Mouse (Mus musculus) v-Abl transformed pro-B cells (cell line): ENCODE measurements around the gene 1700001C02Rik.

Source experiments
- in situ Hi-C, 2 experiments: fragments of 400-800 bp; cut with MboI; formaldehyde crosslinking; loops; one replicate each; pipeline ENCODE4 v1.15.1; 2025; ENCODE audit not compliant: unreplicated experiment in 2 of 2

The 1700001C02Rik gene

GRCm38 (mm10) chr5:30490845-30491244, 25.0 kb downstream of the 1700001C02Rik start:
- in situ Hi-C loops: loop anchor here in 1 of 2 experiments (25.0 kb wide), 1 partner anchor 1104 kb away; the partner anchor contains the start of gene Lmbr1

DNA sequence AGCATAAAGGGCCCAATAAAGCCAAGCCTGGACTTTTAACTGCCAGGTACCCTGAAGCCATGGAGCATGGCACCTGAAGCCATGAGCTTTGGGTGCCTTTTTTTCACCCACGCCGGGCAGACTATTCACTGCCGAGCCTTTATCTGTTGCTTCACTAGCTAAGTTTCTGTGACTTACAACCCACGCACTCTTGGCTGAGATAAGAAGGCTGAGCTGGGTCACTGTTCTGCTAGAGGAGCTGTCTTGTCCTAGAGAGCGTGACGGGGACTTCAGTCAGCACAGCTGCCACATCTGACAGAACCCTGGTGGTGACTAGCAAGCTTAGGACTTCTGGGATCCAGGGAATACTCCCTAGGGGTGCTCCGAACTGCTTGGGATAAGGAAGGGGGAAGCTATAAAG, 27.9 kb downstream of the 1700001C02Rik start:
- in situ Hi-C loops: loop anchor here in 1 of 2 experiments (25.0 kb wide), 1 partner anchor 1106 kb away; the partner anchor contains the start of gene Lmbr1

DNA sequence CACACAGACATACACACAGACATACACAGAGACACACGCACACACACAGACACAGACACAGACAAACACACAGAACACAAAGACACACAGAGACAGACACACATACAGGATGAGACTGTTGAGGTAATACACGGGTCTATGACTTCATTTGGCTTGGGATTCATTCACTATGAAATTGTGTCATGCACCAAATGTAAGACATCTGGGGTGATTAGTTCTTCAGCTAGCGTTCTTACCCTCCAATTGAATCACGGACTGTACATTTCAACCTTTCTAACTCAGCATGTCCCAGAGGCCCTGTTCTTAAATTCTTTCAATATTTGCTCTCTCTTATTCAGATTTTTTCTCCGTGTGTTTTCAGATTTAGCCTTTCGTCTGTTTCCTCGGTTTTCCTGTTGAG, 28.8 kb downstream of the 1700001C02Rik start:
- in situ Hi-C loops: loop anchor here in 1 of 2 experiments (25.0 kb wide), 1 partner anchor 1107 kb away; the partner anchor contains the start of gene Lmbr1

DNA sequence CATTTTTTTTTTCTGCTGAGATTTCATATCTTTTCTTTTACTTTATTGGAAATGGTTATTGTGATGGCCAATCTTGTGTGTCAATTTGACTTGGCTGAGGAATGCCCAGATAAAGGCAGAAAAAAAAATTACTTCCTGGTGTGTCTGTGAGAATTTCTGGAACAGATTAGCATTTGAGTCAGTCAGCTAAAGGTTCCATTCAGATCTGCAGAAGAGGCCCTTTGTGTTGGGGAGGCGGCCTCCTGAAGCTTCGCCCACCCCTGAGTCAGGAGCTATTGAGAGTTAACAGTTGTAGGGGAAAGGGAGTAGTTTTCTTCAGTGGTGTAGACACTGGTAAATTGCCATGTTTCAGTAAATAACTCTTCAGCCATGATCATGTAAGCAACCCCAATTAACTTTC, 29.4 kb downstream of the 1700001C02Rik start:
- in situ Hi-C loops: loop anchor here in 1 of 2 experiments (25.0 kb wide), 1 partner anchor 1108 kb away; the partner anchor contains the start of gene Lmbr1

- in situ Hi-C loops: loop anchor here in 1 of 2 experiments (25.0 kb wide), 1 partner anchor 1110 kb away; the partner anchor contains the start of gene Lmbr1
Observed at GRCm38 (mm10) chr5:30496821-30497220, 31.0 kb downstream of the 1700001C02Rik start.

GRCm38 (mm10) chr5:30497299-30497698, 31.5 kb downstream of the 1700001C02Rik start:
- in situ Hi-C loops: loop anchor here in 1 of 2 experiments (25.0 kb wide), 1 partner anchor 1110 kb away; the partner anchor contains the start of gene Lmbr1

DNA sequence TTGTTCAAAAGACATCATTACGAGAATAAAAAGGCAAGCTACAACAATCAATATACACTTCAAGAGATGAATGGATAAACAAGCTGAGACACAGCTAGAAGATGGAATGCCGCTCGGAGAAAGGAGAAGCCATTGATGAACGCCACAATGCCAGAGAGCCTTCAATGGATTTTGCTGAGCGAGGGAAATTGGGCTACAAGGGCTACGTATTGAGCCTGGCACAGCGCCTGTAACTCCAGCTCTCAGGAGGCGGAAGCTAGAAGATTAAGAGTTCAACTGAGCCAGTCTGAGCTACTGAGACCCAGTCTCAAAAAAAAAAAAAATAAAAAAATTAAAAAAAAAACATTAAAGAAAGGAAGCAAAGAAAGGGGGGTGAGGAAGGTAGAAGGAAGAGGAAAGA, 47.3 kb downstream of the 1700001C02Rik start:
- in situ Hi-C loops: loop anchor here (10.0 kb wide), 3 partner anchors 82 to 282 kb away; no protein-coding TSS in a partner anchor

DNA sequence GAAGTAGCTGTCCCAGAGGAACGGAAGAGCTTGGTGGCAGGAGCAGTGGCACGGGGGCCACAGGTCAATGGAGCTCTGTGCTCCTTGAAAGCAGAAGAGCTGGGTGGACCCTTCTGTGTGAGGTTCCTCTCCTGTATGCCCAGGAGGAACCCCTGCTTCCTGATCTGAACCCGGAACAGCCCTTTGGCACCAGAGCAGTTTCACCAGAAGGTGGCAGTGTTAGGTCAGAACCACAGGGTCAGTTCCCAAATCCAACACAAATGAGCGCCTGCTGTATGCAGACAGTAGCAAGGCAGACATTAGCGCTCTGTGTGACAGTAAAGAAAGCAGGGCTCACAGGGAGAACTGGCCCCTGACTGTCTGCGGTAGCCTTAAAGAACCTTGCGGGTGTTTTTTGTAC, 50.5 kb downstream of the 1700001C02Rik start:
- in situ Hi-C loops: loop anchor here (5.0 to 10.0 kb wide), 4 partner anchors 78 to 278 kb away; no protein-coding TSS in a partner anchor

GRCm38 (mm10) chr5:30518108-30518507, 52.3 kb downstream of the 1700001C02Rik start:
- in situ Hi-C loops: loop anchor here (5.0 to 10.0 kb wide), 4 partner anchors 77 to 277 kb away; no protein-coding TSS in a partner anchor

DNA sequence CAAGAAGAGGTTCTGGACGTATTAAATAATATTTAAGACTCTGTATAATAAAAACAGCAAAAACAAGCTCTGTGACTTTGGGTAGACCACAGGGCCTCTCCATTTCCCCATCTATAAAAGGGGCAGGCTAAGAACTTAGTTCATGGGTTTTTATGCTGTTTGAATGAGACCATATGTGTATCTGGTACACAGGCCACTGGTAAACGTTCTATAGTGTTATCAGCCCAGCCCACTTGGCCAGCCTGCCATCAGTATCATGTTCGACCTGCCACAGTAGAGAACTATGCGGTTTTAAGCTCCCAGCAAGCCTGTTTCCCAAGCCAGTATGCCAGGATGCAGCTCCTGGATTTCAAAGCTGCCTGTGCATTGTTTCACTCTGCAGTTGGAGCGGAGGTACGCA, 52.7 kb downstream of the 1700001C02Rik start:
- in situ Hi-C loops: loop anchor here (5.0 to 10.0 kb wide), 4 partner anchors 76 to 276 kb away; no protein-coding TSS in a partner anchor

DNA sequence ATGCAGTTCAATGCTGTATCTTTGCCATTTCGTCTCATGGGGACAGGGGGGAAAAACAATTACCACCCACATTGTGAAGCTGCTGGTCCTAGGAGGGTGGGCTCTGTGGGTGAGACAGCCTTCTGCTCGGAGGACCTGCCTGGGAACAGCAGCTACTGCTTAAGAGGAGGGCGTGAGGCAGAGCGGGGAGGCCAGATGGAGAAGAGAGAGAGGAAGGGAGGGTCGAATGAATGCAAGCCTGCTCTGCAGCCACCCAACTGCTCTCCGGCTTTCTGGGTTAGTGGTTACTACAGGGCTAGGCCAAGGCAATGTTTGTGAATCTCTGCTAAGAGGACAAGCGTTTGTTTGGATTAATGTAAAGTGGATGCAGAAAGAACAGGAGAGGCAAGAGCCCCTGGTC, 53.6 kb downstream of the 1700001C02Rik start:
- in situ Hi-C loops: loop anchor here (5.0 to 10.0 kb wide), 4 partner anchors 75 to 275 kb away; no protein-coding TSS in a partner anchor

DNA sequence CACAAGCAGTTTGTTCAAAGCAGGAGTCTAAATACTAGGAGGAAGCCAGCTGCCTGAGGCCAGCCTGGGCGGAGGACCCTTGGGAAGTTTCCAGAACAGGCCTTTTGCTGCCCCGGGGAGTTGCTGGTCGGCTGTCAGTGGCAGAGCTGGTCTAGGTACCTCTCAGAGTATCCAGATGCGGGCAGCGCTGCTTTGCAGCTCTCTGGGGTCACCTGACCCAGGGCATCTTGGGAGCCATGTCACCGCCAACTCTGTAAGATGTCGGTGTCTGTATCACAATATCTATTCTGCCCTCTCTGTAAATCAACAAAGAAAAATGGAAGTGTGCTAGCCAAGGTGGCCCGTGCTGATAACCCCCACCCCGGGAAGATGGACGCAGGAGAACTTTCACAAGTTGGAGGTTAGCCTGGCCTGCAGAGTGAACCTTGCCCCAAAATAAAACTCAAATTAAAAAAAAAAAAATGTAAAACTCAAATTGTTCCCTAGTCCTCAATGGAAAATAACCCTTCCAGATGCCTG, 54.4 kb downstream of the 1700001C02Rik start:
- in situ Hi-C loops: no loop called here

- in situ Hi-C loops: no loop called here
Observed at GRCm38 (mm10) chr5:30522406-30522805, 56.6 kb downstream of the 1700001C02Rik start.

- in situ Hi-C loops: no loop called here
Observed at GRCm38 (mm10) chr5:30523131-30523530, 57.3 kb downstream of the 1700001C02Rik start.

DNA sequence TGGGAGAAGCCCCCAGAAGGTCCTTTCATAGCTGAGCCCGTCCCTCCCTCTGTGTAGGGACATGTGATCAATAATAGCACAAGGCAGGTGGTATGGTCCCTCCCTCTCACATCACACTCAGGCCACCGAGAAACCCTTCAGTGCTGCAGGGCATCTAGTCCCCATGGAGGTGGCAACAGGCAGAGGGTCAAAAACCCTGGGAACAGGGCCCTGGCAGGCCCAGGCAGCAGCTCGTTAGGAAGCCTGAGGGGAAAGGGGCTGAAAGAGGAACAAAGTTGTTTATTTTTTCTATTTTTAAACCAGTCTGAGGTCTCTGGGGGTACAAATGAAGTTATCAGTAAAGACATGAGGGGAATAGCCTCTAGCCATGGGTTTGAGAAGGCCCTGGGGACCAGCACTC, 58.4 kb downstream of the 1700001C02Rik start:
- in situ Hi-C loops: no loop called here

GRCm38 (mm10) chr5:30525920-30526836, 60.3 kb downstream of the 1700001C02Rik start:
- in situ Hi-C loops: no loop called here

- in situ Hi-C loops: no loop called here
Observed at GRCm38 (mm10) chr5:30527129-30527528, 61.3 kb downstream of the 1700001C02Rik start.

GRCm38 (mm10) chr5:30528906-30529305, 63.1 kb downstream of the 1700001C02Rik start:
- in situ Hi-C loops: no loop called here
